Mouse (Mus musculus): ENCODE measurements at regions not wholly inside any gene's neighbourhood (a gene's known extent, or its start where the extent isn't known, plus 50 kb on each side); places are given as distances from the start of the nearest gene placed in this dataset.

DNA sequence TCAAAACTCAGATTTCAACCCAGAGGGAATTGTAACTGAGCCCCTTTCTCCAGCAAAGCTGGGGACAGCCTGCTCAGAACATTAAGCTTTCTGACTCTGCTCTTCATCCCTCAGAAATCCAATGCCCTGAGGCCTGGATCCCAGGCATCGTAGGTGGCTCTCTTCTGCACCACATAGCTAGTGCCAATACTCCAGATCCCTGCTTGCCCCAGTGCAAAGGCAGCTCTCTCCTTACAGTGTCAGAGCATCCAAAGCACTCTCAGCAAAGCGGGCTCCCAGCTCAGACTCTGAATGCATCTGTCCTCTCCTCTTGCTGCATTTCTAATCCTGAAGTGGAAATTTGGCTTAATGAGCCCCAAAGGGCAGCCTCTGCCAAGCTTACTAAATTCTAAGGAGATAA is 59.4 kb upstream of the Ddit4l start:
- DNase-seq (ENCODE audit: low read depth, low spot score), result no peak

DNA sequence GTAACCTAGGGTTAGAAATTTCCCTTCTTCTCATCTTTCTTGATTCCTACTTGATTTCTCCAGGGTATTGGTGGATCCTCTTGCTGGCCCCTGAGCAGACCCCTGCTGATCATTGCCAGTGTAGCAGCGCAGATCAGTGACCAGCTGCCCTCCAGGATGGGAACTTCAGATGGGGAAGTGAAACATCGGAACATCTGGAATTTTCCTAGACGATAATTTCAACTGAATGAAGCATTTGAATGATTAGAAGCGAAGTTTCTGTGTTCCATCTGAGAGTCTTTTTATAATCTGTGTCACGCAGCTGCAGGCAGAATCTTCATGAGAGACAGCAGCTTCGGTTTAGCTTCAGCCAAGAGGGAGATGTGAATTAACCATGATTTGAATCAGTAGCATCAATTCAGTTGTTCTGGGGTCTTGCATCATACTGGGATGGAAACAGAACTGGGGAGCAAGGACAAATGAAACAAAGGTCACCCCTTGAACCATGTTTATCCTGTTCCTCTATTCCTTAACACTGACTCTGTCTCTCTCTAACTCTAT is 57.8 kb upstream of the Ddit4l start:
- DNase-seq (ENCODE audit: low read depth, low spot score), result no peak

DNA sequence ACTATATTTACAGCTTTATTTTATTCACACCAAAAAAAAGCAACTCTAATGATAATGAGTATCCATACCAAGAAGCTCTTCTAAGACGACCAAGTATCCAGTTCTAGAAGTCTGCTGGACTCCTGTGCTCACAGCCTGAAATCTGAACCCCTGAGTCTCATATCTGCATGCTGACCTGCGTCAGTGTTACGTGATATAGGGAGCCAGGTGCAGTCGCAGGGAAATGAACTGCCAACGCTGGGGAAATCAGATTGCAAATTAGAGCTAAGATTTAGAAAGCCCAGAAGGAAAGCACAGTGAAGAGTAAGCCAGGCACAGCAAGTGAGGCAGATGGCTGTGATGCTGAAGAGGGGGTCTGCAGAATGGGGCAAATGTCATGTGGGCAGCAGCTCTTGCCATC is 57.1 kb upstream of the Ddit4l start:
- DNase-seq (ENCODE audit: low read depth, low spot score), result no peak

DNA sequence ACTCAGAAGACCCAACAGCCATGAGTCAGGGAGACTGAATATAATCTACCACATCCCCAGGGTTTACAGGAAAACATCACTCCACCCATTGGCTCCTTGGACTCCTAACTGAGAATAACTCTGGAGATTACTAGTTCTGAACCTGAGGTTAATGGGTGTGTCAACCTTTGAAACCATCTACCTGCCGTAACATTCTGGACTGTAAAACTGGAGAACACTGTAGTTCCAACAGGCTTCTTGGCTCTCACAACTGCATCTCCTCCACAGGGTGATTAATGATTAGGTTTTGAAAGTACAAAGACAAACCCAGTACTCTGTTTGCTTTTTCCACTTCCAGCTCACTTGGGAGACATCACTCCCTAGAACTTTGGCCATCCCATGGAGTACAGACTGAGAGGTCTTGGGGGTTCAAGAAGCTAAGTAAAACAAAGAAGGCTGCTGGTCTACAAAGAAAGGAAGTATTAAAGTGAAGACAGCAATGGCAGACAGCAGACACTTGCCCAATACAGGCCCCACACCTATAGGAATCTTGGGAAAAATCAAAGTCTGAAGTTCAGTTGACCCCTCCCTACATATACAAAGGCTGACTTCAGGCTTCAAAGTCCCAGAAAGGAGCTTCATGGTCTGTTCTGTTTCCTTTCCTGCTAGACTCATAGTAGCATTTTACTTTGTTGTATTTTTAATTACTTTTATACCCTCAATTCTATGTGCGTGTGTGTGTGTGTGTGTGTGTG is 52.7 kb upstream of the Ddit4l start:
- DNase-seq (ENCODE audit: low read depth, low spot score), result no peak
